Mouse (Mus musculus) thymus, postnatal 0 days (tissue): Measurements from ENCODE around the gene Ascc1. TPM values are rescaled to one million over a fixed set of nuclear protein-coding genes. Genes with fewer than 3 reads are reported as not detected.

Source experiments
- DNase-seq: peaks from one replicate; pipeline ENCODE4 v3.0.0-alpha.2; 2015; ENCODE audit warnings: low spot score
- polyA plus RNA-seq: library from polyadenylated mRNA; unstranded; fragments of >200 nt; fragmentation: Nextera tagmentation; extraction: Ambion mirVana; gene quantifications from 2 replicates; pipeline ENCODE4 v1.2.1, GENCODE M21; 2015

Ascc1 gene
- polyA plus RNA-seq = 38.5 and 43.2 TPM in 2 replicates

- peak; percentile 99 for DNase-seq
Observed at GRCm38 (mm10) chr10:60002673-60003212, at the start of gene Ascc1, which contains the start of gene Anapc16. Gene Ascc1, plus strand, starts transcription at chr10:60002805. Gene Anapc16, minus strand, starts transcription at chr10:60003135.

DNA sequence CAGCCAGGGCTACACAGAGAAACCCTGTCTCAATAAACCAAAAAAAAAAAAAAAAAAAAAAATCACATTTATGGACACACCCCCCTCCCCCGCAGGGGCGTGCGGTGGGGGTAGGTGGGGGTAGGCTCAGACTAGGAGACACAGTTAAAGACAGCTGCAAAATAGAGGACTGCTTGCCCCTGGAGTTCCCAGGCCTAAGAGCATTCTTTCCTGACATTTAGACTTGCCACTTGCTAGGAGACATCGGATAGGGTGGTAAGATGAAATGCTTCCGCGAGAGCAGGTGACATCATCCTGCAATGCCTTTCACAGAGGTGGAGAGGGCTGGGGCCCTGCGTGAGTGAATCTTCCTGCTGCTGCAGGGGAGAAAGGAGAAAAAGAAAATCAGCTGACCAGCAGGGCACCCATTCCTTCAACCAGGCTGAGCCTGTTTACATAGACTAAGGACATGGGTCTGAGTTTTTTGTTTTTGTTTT is 49.0 kb upstream of the Ascc1 start:
- peak; percentile 71 for DNase-seq

DNA sequence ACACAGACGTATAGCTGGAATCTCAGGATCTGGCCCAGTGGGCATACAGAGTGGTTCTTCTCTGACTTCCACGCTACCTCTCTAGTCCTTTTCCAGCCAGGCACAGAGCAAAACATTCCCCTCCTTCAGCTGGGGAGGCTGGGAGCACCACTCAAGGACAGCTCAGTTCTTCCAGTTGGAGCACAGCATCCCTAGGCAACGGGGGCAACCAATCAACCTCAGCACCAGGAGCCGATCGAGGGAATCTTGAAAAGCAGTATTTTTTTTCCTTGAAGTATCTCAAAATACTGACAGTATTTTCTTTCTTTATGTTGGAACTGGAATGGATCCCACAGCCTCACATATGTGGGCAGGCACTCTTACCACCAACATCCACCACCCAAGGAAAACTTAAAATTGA is 45.9 kb upstream of the Ascc1 start:
- DNase-seq = no peak

- peak; percentile 59 for DNase-seq
Observed at GRCm38 (mm10) chr10:59957171-59958149, 45.1 kb upstream of the Ascc1 start.

GRCm38 (mm10) chr10:59958458-59958857 is 44.1 kb upstream of the Ascc1 start:
- peak; percentile 60 for DNase-seq

GRCm38 (mm10) chr10:59959517-59959916 is 43.1 kb upstream of the Ascc1 start:
- no peak for DNase-seq

- DNase-seq = peak; percentile 88
Observed at GRCm38 (mm10) chr10:59963609-59964008, 39.0 kb upstream of the Ascc1 start.

DNA sequence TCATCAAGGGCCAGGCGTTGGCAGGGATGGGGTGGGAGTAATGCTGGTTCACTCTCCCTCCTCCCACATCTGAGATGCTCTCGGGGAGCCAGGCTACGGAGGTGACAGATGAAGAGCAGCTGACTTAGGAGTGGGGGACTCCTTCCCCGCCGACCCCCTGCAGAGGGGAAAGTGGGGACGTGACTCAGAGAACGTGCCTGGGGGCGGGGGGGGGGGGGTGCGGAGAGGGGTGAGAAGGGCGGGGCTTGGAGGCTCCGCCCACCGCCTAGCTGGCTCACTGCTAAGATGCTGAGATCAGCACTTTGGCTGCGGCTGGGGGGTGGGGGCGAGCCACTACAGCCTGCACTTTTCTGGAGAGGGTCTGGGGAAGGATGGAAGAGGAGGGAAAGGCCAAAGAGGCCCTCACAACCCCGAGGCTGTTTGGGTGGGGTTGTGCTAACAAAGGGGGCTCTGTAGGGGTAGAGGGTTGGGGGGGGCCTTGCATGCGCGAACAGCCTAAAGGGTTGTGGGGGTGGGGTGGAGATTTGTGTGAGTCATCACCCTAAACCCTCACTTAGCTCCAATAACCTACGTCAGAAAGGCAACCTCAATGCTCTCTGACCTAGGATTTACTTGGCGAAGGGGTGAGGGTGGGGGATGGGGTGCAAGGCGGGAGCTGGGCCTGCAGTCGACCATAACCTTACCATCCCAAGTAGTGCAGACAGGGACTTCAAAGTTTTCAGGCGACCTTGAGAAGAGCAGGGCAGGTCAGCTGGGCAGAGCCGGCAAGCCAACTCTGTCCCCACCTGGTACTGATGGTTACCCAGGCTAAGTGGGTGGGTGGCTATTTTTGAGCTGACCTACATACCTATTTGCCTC is 37.9 kb upstream of the Ascc1 start:
- peak; percentile 85 for DNase-seq

DNA sequence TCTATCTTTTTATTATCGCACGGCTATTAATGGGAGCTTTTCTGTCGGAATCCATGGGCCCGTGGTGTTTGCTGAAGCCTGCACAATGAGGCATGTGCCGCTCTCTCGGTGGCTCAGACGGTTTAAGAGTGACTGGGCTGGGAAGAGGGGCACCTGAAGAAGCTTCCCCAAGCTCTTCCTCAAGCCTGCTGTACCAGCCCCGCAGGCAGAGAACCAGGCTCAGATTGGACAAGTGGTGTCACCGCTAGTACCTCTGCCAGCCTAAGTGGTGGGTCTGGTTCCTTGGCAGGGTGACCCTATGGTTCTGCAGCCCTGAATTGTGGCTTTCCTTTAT is 37.3 kb upstream of the Ascc1 start:
- peak; percentile 2 for DNase-seq

GRCm38 (mm10) chr10:59965788-59966187 is 36.8 kb upstream of the Ascc1 start:
- no peak for DNase-seq

- no peak for DNase-seq
Observed at GRCm38 (mm10) chr10:59966743-59967142, 35.9 kb upstream of the Ascc1 start.

- peak; percentile 1 for DNase-seq
Observed at GRCm38 (mm10) chr10:59967309-59967942, 35.2 kb upstream of the Ascc1 start.

GRCm38 (mm10) chr10:59969821-59970449 is 32.7 kb upstream of the Ascc1 start:
- peak; percentile 85 for DNase-seq

DNA sequence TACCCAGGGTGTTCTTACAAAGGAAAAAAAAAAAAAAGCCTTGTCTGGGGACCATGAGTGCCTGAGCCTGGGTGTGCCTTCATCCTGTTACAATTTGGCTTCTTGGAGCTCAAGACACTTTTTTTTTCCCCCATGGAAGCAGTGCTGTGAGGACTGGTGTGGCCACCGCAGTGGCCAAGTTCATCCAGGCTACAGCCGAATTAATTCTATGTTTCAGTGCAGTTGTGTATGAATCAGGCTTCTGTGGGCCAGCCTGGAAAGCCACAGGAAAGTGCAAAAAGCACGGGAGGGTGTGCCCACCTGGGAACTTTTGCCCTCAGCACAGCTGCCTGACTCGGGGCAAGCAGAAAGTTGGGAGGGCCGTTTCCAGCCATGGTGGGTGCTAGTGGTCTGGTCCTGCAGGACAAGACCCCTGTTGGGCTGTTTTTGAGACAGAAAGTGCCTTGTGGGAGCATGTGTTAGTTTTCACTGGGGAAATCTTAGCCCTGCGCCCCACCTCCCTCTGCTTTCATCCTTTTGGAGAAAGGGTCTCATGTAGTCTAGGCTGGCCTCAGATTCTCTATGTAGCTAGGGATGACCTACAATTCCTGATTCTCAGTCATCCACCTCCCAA is 32.0 kb upstream of the Ascc1 start:
- DNase-seq = no peak

DNA sequence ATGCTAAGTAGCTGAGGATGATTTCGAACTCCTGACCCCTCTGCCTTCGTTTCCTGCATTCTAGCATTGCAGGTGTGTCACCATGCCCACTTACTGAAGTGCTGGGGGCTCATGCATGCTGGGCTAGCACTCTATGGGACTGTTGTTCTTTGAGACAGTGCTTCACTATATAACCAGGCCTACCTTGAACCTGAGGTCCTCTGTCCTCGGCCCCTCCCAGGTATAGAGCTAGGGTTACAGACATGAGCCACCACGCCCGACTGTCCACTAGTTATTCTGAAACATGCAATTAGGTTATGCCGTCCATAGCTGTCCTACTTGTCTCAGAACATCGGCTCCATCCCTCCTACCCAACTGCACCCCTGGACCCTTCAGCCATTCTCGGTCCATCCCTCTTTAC is 30.8 kb upstream of the Ascc1 start:
- DNase-seq = no peak

DNA sequence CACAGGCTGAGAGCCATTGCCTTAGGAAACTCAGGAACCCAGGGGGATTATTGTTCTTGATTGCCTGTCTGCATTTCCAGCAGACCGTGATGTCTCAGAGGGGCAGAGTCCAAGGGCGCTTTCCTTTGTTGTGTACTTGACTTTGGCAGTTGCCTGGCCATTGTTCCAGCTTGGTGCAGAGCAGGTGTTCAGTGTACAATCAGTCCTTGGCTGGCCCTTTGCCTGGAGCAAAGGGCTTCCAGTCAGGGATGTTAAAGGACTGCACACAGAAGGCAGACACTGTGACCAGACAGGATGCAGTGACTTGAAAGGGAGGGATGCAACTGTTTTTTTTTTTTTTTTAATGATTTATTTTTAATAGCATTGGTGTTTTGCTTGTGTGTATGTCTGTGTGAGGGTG is 30.1 kb upstream of the Ascc1 start:
- DNase-seq = no peak

- DNase-seq = no peak
Observed at GRCm38 (mm10) chr10:59972999-59973398, 29.6 kb upstream of the Ascc1 start.

- DNase-seq = no peak
Observed at GRCm38 (mm10) chr10:59973400-59973799, 29.2 kb upstream of the Ascc1 start.

DNA sequence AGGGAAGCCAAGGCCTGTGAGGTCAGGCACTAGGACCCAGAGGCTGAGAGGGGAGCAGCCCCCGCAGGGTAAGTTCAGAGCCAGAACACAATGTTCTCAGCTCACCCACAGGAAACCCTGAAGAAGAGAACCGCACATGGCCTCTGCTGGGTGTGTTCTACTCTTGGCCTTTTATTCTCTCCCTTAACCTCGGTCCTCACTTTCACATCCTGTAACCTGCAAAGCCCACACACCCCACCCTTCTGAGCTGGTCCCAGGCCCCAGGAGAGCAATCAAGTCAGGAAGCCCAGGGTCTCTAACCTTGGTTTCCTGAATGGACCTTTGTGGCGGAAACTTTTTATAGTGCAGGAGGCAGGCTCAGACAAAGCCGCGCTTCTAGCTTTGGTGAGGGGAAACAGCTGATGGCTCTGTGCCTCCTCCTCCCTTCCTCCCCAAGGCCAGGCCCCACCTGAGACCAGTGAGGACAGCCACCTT is 28.4 kb upstream of the Ascc1 start:
- peak; percentile 89 for DNase-seq

DNA sequence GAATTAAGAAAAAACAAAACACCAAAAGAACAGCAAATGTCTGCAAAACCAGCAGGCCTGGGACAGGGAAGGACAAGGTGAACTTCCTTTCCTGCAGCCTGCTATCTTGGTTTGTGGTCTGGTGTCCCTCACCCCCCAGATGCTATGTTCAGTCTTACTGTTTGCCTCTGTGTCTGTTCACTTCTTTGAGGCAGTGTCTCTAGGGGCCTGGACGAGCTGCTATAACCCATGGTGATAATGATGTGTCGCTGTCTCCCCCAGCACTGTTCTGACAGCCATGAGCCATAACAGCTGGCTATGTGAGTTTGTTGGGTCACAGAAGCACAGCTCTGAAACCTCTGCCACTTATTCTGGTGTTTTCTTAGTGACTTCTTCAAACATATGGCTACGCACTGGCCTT is 27.8 kb upstream of the Ascc1 start:
- peak; percentile 69 for DNase-seq
